Mouse (Mus musculus) neural tube, embryonic 13.5 days (tissue): ENCODE results near the gene Rbms1. TPM values are rescaled to one million over a fixed set of nuclear protein-coding genes. Genes with fewer than 3 reads are reported as not detected.

Experiments used
- ATAC-seq: fragments of 200-750 bp; cut with Nextera tagmentation; 2 replicates; pipeline ENCODE4 v1.8.0; 2017; ENCODE audit warnings: low read depth, mild to moderate bottlenecking, moderate TSS enrichment, moderate library complexity
- H3K27ac ChIP-seq: fragments of 300-500 bp; sonication (generic); replicated peaks from 2 replicates; pipeline ENCODE4 v1.5.1; 2015; ENCODE audit warnings: moderate library complexity, mild to moderate bottlenecking, inconsistent platforms
- H3K27me3 ChIP-seq: fragments of 300-500 bp; sonication (generic); 2 replicates; pipeline ENCODE4 v1.6.1; 2015; ENCODE audit warnings: mild to moderate bottlenecking, inconsistent platforms
- H3K36me3 ChIP-seq: fragments of 300-500 bp; sonication (generic); 2 replicates; pipeline ENCODE4 v1.6.1; 2015; ENCODE audit warnings: mild to moderate bottlenecking, inconsistent platforms
- H3K4me1 ChIP-seq: fragments of 300-500 bp; sonication (generic); replicated peaks from 2 replicates; pipeline ENCODE4 v1.6.1; 2015; ENCODE audit warnings: inconsistent platforms
- H3K4me2 ChIP-seq: fragments of 300-500 bp; sonication (generic); 2 replicates; pipeline ENCODE4 v1.6.1; 2015; ENCODE audit warnings: inconsistent platforms, mild to moderate bottlenecking, moderate library complexity
- H3K4me3 ChIP-seq: fragments of 300-500 bp; sonication (generic); 2 replicates; pipeline ENCODE4 v1.5.1; 2015; ENCODE audit warnings: mild to moderate bottlenecking, inconsistent platforms
- H3K9ac ChIP-seq: fragments of 300-500 bp; sonication (generic); 2 replicates; pipeline ENCODE4 v1.6.1; 2015; ENCODE audit warnings: moderate library complexity, mild to moderate bottlenecking, inconsistent platforms
- H3K9me3 ChIP-seq: fragments of 300-500 bp; sonication (generic); 2 replicates; pipeline ENCODE4 v1.6.1; 2016; ENCODE audit warnings: inconsistent platforms
- WGBS: fragments of 180-500 bp; shearing (Covaris S2); methylation state at CpG from one replicate; pipeline ENCODE4 v1.1.7; 2015; 5-methylcytosine and 5-hydroxymethylcytosine counted together
- polyA plus RNA-seq: library from polyadenylated mRNA; unstranded; fragments of >200 nt; fragmentation: Nextera tagmentation; extraction: Ambion mirVana; gene quantifications from 2 replicates; pipeline ENCODE4 v1.2.1, GENCODE M21; 2015

Gene Rbms1
- polyA plus RNA-seq, 1 experiment from 2014 or later, result 72.0 TPM

DNA sequence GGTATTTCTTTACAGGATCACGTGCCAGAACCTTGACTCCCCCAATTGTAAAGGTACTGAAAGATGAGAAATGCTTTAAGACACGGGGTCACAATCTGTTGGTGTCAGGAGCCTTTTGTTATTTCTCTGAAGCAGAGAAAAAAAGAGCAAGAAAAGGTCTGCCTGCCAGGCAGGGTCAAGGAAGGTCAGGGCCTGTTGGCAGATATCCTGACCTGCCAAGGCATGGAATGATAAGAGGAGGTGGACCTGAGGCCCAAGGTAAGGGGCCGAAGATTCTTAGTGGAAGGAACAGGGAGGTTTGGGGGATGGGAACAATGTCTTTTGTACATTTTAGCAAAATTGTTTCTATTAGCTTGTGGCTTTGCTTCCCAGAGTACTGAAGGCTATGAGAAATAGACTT is 254.3 kb downstream of the Rbms1 start:
- H3K9ac ChIP-seq, result no peak overlapping the region
- no peaks in the 10 kb centered on the region for H3K9me3 ChIP-seq
- peaks cover 6% of the 10 kb centered on the region for H3K4me1 ChIP-seq
- no peaks in the 10 kb centered on the region for H3K36me3 ChIP-seq
- H3K4me2 ChIP-seq, result no peak overlapping the region
- H3K27me3 ChIP-seq, result no peaks in the 10 kb centered on the region
- no peak overlapping the region for H3K27ac ChIP-seq
- ATAC-seq, result no peak
- H3K4me3 ChIP-seq, result no peak overlapping the region
- 56% methylated on average over 3 of the region's 3 CpGs for WGBS

DNA sequence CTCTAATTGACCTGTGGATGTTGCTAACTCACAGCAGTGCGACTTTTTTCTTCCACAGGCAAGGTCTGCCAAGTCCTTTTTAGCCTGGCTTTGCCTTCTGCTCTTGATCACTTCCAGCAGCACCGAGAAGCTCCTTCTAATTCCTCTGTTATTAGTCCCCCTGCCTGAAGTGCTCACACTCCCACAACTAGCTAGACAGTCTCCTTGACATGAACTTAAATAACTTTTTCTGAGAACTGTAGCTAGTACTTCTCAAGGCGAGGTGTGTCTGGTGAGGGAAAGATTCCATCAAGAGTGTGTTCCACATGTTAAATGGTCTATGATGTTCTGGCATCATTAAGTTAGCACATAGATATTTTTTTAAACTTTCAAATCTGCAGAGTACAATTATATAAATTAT is 256.1 kb downstream of the Rbms1 start:
- Histone ChIP-seq H3K9me3 (no peaks in the 10 kb centered on the region), H3K4me3 (no peak overlapping the region), H3K9ac (no peak overlapping the region), H3K27me3 (no peaks in the 10 kb centered on the region), H3K27ac (no peak overlapping the region), H3K4me1 (no peaks in the 10 kb centered on the region), H3K4me2 (no peak overlapping the region), H3K36me3 (no peaks in the 10 kb centered on the region)
- WGBS, result 87% methylated on average over 3 of the region's 3 CpGs
- ATAC-seq, result no peak

DNA sequence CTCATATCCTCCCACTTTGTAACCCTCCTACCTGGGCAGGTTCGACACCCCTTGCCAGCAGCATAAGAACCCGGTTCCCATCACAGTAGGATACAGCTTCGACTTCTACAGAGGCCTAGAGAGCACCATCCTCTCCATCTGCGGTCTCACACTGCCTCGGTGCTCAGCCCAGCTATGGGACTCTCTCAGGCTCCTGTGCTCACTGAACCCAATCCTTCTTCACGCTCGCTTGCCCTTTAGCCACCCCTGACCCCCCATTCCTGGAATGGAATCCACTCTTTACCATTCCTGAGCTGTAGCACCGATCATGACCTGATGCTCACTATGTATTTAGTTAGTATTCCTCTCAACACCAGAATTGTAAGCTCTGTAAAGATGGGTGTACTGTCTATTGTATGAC is 257.6 kb downstream of the Rbms1 start:
- ATAC-seq, result no peak
- no peak overlapping the region for H3K9ac ChIP-seq
- no peaks in the 10 kb centered on the region for H3K36me3 ChIP-seq
- no peak overlapping the region for H3K4me3 ChIP-seq
- H3K9me3 ChIP-seq, result no peaks in the 10 kb centered on the region
- no peaks in the 10 kb centered on the region for H3K27me3 ChIP-seq
- 91% methylated on average over 8 of the region's 8 CpGs for WGBS
- H3K27ac ChIP-seq, result no peak overlapping the region
- no peak overlapping the region for H3K4me2 ChIP-seq
- H3K4me1 ChIP-seq, result no peaks in the 10 kb centered on the region

DNA sequence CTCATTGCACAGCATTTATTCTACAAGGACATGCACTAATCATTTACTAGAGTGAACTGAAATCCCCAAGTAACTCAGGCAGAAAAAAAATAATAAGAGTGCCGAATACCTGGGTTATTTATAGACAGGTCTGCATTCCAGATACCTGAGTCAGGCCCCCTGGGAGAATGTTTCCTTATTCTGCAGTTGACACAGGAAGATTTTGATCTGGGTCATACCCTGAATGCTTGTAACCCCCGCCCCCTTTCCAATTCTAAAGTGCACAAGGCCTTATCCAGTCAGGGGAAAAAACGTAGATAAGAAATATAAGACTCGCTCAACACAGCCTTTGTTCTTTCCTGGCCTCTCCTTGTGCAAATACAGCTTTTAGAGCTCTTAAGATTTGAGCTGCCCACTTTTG is 259.7 kb downstream of the Rbms1 start:
- H3K27ac ChIP-seq, result no peak overlapping the region
- no peak overlapping the region for H3K4me3 ChIP-seq
- no peaks in the 10 kb centered on the region for H3K36me3 ChIP-seq
- H3K9me3 ChIP-seq, result no peaks in the 10 kb centered on the region
- no peaks in the 10 kb centered on the region for H3K27me3 ChIP-seq
- ATAC-seq, result no peak
- 74% methylated on average over 4 of the region's 4 CpGs for WGBS
- H3K9ac ChIP-seq, result no peak overlapping the region
- no peak overlapping the region for H3K4me2 ChIP-seq
- H3K4me1 ChIP-seq, result no peaks in the 10 kb centered on the region; the same call in 1 of the 2 replicates

DNA sequence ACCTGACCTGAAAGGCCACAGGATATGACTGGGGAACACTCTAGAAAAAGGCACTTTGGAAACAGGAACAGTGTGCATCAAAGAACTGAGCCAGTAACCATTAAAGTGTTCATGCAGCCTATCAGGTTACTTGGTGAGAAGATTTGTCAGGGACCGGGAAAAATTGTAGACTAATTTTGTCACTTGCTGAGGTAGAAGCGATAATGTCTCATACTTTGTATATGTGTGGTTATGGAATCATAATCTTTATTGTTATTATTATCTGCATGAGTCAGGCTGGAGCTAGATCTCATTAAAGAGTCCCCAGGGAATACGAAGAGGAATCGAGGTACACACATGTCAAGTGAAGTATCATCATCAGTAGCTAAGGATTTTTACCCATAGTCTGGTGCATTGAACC is 262.0 kb downstream of the Rbms1 start:
- no peaks in the 10 kb centered on the region for H3K9me3 ChIP-seq
- WGBS, result 85% methylated on average over 4 of the region's 4 CpGs
- H3K27ac ChIP-seq, result no peak overlapping the region
- no peak overlapping the region for H3K4me2 ChIP-seq
- no peak for ATAC-seq
- H3K4me3 ChIP-seq, result no peak overlapping the region
- no peaks in the 10 kb centered on the region for H3K27me3 ChIP-seq
- H3K4me1 ChIP-seq, result peaks cover 10% of the 10 kb centered on the region
- no peak overlapping the region for H3K9ac ChIP-seq
- no peaks in the 10 kb centered on the region for H3K36me3 ChIP-seq

Other genes starting within 250 kb of the Rbms1 start
- 0.13 and 0.22 TPM in 2 replicates for gene Itgb6, start 240.5 kb downstream of the Rbms1 start, polyA plus RNA-seq